Mouse (Mus musculus): Measurements from ENCODE around the gene H2al1h.
"Not testable (repeated sequence)": the region's sequence is repeated elsewhere in the genome, so short reads cannot be mapped to it uniquely, and the experiment has no call there.

The H2al1h gene

DNA sequence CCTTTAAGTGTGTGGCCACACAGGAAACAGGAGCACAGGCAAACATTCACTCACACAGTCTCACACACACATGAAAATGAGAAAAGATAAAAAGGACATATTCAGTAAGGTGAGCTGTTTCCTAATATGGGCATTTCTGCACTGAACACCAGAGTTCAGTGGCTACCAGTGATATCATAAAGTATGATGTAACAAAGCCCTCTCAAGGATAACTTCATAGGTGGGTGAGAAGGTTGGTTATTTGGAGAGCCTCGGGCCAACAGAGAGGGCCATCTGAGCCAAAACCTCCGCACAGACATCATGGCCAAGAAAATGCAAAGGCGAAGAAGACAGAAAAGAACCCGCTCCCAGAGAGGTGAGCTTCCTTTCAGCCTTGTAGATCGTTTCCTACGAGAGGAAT is at the start of gene H2al1h:
TSS of gene H2al1h (plus strand) at position 301 of the 400 bp plus-strand sequence.
- CTCF ChIA-PET: not testable (repeated sequence)

DNA sequence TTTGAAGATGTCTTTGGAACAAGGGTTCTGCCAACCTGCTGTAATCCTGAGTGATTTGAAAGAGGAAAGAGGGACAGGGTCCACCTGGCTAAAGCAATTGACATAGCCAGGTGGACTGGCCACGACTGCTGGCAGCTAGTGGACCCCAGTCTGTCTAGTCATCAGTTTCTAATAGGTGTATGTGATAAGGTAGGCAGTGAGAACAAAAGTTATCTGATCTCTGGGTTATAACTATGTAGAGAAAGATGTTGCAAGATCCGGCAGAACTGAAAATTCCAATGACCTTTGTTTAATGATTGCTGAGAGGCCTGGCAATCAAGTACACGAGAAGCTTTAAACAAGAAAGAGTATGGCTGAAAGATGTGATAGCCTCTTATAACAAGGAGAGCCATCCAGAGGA is 48.1 kb upstream of the H2al1h start:
- CTCF ChIA-PET: no interaction called here

DNA sequence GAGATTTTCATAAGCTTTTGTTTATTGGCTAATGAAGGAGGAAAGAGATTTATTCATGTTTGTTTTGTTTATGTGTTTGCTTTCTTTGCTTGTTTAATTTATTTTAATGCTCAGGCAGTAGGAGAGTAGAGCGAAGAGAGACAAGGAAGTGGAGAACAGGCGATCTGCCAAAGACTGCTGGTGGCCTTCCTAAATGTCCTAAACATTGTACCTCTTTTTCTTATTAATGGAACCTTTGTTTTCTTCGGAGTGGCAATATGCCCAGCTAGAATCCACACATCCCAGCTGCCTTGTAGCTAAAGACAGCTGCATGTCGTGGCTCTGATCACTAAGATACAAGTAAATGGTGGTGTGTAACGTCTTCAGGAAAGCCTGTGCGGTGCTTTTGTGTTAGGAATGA is 44.2 kb upstream of the H2al1h start:
- CTCF ChIA-PET: no interaction called here

DNA sequence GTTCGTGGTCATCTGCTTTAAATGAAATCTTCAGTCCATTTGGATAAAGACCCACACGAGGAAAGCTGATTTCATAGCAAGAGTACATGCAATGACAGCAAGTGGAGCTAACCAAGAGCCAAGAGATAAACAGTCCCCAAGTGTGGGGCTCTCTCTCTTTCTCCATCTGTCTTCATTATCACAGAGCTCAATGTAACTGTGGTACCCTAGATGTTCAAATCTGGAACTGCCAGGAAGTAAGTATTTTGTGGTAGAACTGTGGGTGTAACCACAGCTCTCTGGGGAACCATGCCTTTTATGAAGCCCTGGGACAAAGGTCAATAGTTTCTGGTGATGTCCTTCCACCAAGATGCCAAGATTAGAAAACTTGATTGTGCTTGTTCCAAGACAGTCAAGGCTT is 40.6 kb upstream of the H2al1h start:
- CTCF ChIA-PET: no interaction called here

DNA sequence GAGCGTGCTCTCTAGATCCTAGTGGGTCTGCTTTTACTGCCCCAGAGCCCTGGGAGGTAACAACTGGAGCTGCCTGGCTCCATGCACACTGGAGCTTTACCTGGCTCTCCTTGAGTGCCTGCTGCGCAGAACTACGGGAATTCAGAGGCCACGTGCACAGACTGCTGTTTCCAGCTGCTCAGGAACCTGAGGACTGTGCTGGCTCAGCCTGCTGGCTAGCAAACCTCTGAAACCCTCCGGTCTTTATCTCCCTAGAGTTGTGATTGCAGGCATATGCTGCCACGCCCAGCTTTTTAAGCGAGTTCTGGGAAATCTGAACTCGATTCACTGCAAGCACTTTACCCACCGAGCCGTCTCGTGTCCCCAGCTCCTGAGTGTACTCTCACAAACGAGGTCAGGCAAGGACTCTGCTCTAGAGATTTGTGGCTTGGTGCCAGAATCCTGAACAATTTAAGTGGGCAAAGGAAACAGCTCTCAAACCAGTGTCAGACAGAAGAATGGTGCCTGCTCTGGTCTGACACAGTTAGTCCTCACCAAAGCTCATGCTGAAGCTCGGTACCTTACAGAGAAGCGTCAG is 32.9 kb upstream of the H2al1h start:
- CTCF ChIA-PET: no interaction called here

DNA sequence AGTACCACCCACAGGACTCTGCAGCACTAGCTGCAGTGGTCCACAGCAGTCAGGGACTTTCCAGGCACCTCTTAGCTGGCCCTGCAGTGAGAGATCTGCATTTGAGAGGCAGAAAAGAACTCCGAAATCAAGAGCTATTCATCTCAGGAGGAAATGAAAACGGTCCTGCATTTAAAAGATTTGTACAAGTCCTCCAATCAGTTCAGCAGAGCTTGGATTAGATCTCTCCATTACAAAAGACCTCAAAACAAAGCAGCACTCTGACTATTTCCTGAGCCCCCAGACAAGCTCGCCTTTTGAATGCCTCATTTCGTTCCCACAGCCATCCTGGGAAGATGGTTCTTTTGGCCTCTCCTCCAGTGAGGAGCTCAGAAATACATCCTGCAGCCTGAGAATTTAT is 32.0 kb upstream of the H2al1h start:
- CTCF ChIA-PET: no interaction called here

DNA sequence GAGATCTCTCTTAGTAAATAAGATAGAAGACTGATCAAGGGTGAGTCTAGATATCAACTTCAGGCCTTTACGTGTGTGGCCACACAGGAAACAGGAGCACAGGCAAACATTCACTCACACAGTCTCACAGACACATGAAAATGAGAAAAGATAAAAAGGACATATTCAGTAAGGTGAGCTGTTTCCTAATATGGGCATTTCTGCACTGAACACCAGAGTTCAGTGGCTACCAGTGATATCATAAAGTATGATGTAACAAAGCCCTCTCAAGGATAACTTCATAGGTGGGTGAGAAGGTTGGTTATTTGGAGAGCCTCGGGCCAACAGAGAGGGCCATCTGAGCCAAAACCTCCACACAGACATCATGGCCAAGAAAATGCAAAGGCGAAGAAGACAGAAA is 22.3 kb upstream of the H2al1h start, which contains the start of gene H2al1a:
TSS of gene H2al1a (plus strand) at position 301 of the 400 bp plus-strand sequence.
- CTCF ChIA-PET: not testable (repeated sequence)

DNA sequence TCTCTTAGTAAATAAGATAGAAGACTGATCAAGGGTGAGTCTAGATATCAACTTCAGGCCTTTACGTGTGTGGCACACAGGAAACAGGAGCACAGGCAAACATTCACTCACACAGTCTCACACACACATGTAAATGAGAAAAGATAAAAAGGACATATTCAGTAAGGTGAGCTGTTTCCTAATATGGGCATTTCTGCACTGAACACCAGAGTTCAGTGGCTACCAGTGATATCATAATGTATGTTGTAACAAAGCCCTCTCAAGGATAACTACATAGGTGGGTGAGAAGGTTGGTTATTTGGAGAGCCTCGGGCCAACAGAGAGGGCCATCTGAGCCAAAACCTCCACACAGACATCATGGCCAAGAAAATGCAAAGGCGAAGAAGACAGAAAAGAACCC is 19.2 kb upstream of the H2al1h start, which contains the start of gene H2al1b:
TSS of gene H2al1b (plus strand) at position 301 of the 400 bp plus-strand sequence.
- CTCF ChIA-PET: not testable (repeated sequence)

DNA sequence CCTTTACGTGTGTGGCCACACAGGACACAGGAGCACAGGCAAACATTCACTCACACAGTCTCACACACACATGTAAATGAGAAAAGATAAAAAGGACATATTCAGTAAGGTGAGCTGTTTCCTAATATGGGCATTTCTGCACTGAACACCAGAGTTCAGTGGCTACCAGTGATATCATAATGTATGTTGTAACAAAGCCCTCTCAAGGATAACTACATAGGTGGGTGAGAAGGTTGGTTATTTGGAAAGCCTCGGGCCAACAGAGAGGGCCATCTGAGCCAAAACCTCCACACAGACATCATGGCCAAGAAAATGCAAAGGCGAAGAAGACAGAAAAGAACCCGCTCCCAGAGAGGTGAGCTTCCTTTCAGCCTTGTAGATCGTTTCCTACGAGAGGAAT is 15.9 kb upstream of the H2al1h start, which contains the start of gene H2al1c:
TSS of gene H2al1c (plus strand) at position 301 of the 400 bp plus-strand sequence.
- CTCF ChIA-PET: not testable (repeated sequence)

DNA sequence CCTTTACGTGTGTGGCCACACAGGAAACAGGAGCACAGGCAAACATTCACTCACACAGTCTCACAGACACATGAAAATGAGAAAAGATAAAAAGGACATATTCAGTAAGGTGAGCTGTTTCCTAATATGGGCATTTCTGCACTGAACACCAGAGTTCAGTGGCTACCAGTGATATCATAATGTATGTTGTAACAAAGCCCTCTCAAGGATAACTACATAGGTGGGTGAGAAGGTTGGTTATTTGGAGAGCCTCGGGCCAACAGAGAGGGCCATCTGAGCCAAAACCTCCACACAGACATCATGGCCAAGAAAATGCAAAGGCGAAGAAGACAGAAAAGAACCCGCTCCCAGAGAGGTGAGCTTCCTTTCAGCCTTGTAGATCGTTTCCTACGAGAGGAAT is 12.8 kb upstream of the H2al1h start, which contains the start of gene H2al1d:
TSS of gene H2al1d (plus strand) at position 301 of the 400 bp plus-strand sequence.
- CTCF ChIA-PET: not testable (repeated sequence)

DNA sequence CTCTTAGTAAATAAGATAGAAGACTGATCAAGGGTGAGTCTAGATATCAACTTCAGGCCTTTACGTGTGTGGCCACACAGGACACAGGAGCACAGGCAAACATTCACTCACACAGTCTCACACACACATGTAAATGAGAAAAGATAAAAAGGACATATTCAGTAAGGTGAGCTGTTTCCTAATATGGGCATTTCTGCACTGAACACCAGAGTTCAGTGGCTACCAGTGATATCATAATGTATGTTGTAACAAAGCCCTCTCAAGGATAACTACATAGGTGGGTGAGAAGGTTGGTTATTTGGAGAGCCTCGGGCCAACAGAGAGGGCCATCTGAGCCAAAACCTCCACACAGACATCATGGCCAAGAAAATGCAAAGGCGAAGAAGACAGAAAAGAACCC is 9.7 kb upstream of the H2al1h start, which contains the start of gene H2al1e:
TSS of gene H2al1e (plus strand) at position 301 of the 400 bp plus-strand sequence.
- CTCF ChIA-PET: not testable (repeated sequence)

DNA sequence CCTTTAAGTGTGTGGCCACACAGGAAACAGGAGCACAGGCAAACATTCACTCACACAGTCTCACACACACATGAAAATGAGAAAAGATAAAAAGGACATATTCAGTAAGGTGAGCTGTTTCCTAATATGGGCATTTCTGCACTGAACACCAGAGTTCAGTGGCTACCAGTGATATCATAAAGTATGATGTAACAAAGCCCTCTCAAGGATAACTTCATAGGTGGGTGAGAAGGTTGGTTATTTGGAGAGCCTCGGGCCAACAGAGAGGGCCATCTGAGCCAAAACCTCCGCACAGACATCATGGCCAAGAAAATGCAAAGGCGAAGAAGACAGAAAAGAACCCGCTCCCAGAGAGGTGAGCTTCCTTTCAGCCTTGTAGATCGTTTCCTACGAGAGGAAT is 6.4 kb upstream of the H2al1h start, which contains the start of gene H2al1f:
TSS of gene H2al1f (plus strand) at position 301 of the 400 bp plus-strand sequence.
- CTCF ChIA-PET: not testable (repeated sequence)

DNA sequence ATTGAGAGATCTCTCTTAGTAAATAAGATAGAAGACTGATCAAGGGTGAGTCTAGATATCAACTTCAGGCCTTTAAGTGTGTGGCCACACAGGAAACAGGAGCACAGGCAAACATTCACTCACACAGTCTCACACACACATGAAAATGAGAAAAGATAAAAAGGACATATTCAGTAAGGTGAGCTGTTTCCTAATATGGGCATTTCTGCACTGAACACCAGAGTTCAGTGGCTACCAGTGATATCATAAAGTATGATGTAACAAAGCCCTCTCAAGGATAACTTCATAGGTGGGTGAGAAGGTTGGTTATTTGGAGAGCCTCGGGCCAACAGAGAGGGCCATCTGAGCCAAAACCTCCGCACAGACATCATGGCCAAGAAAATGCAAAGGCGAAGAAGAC is 3.3 kb upstream of the H2al1h start, which contains the start of gene H2al1g:
TSS of gene H2al1g (plus strand) at position 301 of the 400 bp plus-strand sequence.
- CTCF ChIA-PET: not testable (repeated sequence)

DNA sequence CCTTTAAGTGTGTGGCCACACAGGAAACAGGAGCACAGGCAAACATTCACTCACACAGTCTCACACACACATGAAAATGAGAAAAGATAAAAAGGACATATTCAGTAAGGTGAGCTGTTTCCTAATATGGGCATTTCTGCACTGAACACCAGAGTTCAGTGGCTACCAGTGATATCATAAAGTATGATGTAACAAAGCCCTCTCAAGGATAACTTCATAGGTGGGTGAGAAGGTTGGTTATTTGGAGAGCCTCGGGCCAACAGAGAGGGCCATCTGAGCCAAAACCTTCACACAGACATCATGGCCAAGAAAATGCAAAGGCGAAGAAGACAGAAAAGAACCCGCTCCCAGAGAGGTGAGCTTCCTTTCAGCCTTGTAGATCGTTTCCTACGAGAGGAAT is 3.1 kb downstream of the H2al1h start, which contains the start of gene H2al1i:
TSS of gene H2al1i (plus strand) at position 301 of the 400 bp plus-strand sequence.
- CTCF ChIA-PET: not testable (repeated sequence)

DNA sequence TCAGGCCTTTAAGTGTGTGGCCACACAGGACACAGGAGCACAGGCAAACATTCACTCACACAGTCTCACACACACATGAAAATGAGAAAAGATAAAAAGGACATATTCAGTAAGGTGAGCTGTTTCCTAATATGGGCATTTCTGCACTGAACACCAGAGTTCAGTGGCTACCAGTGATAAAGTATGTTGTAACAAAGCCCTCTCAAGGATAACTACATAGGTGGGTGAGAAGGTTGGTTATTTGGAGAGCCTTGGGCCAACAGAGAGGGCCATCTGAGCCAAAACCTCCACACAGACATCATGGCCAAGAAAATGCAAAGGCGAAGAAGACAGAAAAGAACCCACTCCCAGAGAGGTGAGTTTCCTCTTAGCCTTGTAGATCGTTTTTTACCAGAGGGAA is 6.2 kb downstream of the H2al1h start, which contains the start of gene H2al1j:
TSS of gene H2al1j (plus strand) at position 301 of the 400 bp plus-strand sequence.
- CTCF ChIA-PET: not testable (repeated sequence)

DNA sequence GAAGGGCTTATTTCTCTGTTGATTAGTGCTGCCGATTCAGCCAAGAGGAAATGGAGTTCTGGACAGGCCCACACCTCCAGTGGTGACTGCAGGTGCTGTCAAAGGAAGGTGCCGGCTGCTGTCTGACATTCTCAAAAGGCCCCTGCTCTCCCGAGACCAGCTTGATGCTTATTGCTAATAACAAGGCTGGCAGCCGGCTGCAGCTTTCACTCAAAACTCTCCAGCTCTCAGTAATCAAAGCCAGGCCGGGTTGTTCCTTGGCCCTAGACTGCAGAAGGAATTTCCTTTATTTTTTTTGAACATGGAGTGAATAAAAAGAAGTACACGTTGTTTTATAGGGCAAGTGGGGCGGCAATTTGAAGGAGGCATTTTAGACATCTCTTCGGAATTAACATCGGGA is 24.5 kb downstream of the H2al1h start:
- CTCF ChIA-PET: no interaction called here

DNA sequence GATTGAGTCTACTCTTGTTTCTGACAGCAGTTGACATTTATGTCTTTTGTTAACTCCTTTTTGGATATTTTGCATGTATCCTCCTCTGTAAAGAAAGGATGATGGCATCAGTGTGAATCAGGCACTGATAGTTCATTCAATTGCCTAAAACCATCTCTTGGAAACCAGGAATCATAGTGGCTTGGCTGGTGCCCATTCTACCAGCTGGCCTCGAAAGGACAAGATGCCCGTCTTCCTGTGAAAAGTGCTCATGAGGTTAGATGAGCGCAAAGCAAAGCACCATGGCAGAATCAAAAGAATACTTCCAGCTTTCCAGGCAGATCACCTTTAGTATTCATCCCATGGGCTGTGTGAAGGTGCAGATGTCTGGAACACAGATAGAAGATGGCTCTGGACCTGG is 25.5 kb downstream of the H2al1h start:
- CTCF ChIA-PET: no interaction called here

DNA sequence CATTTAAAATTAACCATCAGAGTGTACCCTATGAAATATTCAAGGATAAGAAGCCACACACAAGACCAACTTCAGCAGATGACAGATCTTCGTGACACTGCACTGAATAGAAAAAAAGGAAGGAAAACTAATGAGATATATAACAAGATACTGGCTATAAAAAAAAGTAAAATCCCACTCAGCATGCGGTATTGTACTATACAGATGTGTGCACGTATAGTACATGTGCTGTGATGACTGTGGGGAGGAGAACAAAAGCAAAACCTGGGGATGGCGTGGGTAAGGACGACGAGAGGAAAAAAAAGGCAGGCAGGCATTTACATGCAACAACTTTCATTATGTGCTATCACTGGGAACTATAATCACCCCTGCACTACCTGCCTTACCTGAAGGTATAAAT is 39.5 kb downstream of the H2al1h start:
- CTCF ChIA-PET: no interaction called here

DNA sequence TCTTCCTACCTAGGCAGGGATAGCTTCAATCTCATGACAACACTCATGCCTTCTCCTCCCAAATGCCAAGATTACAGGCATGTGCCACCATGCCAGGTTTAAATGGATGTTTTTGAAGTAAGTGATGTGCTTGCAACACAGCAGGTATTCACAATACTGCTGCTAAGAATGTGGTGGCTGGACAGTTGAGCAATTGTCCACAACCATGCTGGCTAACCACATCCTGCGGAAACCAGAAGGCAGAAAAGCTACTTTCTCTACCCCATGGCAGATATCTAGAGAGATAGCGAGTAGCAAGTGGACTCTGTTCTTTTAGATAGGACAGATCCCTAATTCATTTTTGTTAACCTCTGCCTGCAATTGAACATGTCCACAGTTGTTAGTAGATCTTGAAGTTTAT is 40.0 kb downstream of the H2al1h start:
- CTCF ChIA-PET: no interaction called here

DNA sequence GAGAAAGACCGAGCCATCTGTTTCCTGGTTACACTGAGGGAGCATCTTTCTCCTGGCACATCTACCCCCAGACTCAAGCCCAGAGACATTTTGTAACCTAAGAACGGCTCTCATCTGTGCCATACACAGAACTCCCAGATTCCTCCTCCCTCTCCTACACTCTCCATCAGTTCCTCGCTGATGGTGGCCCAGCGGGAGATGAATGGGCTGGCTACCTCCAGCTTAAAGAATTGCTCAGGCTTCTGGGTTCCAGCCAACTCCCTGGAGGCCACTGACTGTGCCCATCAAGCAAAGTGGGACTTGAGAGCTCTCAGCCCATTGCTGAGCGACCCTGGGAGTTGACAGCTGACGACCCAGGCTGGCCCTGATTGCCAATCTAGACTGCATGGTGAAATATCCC is 42.6 kb downstream of the H2al1h start:
- CTCF ChIA-PET: no interaction called here

DNA sequence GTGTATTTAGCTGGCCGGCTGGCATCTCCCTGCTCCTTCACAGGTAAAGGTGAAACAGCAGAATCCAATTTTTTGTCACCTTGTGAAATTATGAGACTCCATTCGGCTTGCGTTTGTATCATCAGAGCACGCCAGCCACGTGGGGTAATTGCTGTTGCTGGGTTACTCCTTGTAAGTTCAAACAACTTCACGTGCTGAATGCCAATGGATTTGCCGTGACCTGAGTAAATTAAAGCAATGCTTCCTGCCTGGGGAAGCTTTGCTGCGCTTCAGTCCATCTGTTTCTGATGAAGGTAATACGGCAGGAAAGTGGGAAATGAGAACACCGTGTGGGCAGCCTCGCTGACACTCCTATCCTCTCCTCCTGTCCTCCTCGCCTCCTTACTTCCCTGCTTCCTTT is 43.9 kb downstream of the H2al1h start:
- CTCF ChIA-PET: no interaction called here
